Mouse (Mus musculus) thymus, adult 18-20 months (tissue): ENCODE measurements around the gene Oit3.

Source experiments
- DNase-seq, 2 experiments: peaks; one replicate each; pipeline ENCODE4 v3.0.0; 2022; ENCODE audit warnings: mixed read lengths in 2 of 2

Gene Oit3

GRCm38 (mm10) chr10:59441735-59442134, at the start of gene Oit3:
Gene Oit3 (minus strand): TSS chr10:59441778.
- no peak for DNase-seq

GRCm38 (mm10) chr10:59490920-59491319, 49.3 kb upstream of the Oit3 start:
- no peak for DNase-seq

GRCm38 (mm10) chr10:59489411-59489810, 47.8 kb upstream of the Oit3 start:
- no peak for DNase-seq

- DNase-seq: no peak
Observed at GRCm38 (mm10) chr10:59487351-59487750, 45.8 kb upstream of the Oit3 start.

- no peak for DNase-seq
Observed at GRCm38 (mm10) chr10:59484318-59484717, 42.7 kb upstream of the Oit3 start.

- no peak for DNase-seq
Observed at GRCm38 (mm10) chr10:59481381-59481780, 39.8 kb upstream of the Oit3 start.

GRCm38 (mm10) chr10:59470451-59470850, 28.9 kb upstream of the Oit3 start:
- no peak for DNase-seq

- no peak for DNase-seq
Observed at GRCm38 (mm10) chr10:59467297-59467696, 25.7 kb upstream of the Oit3 start.

GRCm38 (mm10) chr10:59466626-59467025, 25.0 kb upstream of the Oit3 start:
- no peak for DNase-seq

- DNase-seq: no peak
Observed at GRCm38 (mm10) chr10:59465546-59465945, 24.0 kb upstream of the Oit3 start.

GRCm38 (mm10) chr10:59462307-59462706, 20.7 kb upstream of the Oit3 start:
- DNase-seq: no peak

- DNase-seq: no peak
Observed at GRCm38 (mm10) chr10:59459767-59460166, 18.2 kb upstream of the Oit3 start.

- no peak for DNase-seq
Observed at GRCm38 (mm10) chr10:59454631-59455030, 13.1 kb upstream of the Oit3 start.

- DNase-seq: no peak
Observed at GRCm38 (mm10) chr10:59451839-59452238, 10.3 kb upstream of the Oit3 start.

- no peak for DNase-seq
Observed at GRCm38 (mm10) chr10:59447546-59447945, 6.0 kb upstream of the Oit3 start.

GRCm38 (mm10) chr10:59446911-59447437, 5.4 kb upstream of the Oit3 start:
- no peak for DNase-seq

GRCm38 (mm10) chr10:59444635-59445034, 3.1 kb upstream of the Oit3 start:
- DNase-seq: no peak

- DNase-seq: no peak
Observed at GRCm38 (mm10) chr10:59444106-59444505, 2.5 kb upstream of the Oit3 start.

GRCm38 (mm10) chr10:59443212-59443611, 1.6 kb upstream of the Oit3 start:
- no peak for DNase-seq

GRCm38 (mm10) chr10:59440177-59440576, 1.4 kb downstream of the Oit3 start:
- DNase-seq: no peak

GRCm38 (mm10) chr10:59439508-59439931, 2.1 kb downstream of the Oit3 start:
- DNase-seq: no peak

- DNase-seq: no peak
Observed at GRCm38 (mm10) chr10:59438651-59439050, 2.9 kb downstream of the Oit3 start.

GRCm38 (mm10) chr10:59435746-59436145, 5.8 kb downstream of the Oit3 start:
- DNase-seq: no peak

- no peak for DNase-seq
Observed at GRCm38 (mm10) chr10:59430701-59431218, 10.8 kb downstream of the Oit3 start.

GRCm38 (mm10) chr10:59429448-59430135, 12.0 kb downstream of the Oit3 start:
- DNase-seq: no peak
